Mouse (Mus musculus) heart, adult 11 months (tissue): ENCODE results near the gene Slc38a9.
"Not testable (repeated sequence)": the region's sequence is repeated elsewhere in the genome, so short reads cannot be mapped to it uniquely, and the experiment has no call there.

Experiments used
- DNase-seq: peaks from one replicate; pipeline ENCODE4 v3.0.0; 2022

The Slc38a9 gene

DNA sequence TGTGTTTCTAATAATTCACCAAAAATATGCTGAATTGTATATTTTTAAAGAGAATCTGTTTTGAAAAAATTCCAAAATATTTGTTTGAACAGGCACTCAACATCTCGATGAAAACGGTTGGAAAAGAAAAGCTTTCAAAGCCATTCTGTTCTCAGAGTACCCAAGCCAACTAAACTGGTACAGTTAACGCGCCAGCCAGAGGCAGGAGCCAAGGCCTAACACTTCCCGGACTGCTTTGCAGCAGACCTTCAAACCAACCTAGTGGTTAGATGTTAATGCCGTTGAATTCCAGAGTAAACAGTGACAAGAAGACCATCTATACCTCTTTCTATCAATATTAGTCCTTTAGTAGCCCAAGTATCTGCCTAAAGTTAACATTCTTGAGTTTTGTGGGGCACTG is 23.4 kb downstream of the Slc38a9 start:
- peak; percentile 64 for DNase-seq

DNA sequence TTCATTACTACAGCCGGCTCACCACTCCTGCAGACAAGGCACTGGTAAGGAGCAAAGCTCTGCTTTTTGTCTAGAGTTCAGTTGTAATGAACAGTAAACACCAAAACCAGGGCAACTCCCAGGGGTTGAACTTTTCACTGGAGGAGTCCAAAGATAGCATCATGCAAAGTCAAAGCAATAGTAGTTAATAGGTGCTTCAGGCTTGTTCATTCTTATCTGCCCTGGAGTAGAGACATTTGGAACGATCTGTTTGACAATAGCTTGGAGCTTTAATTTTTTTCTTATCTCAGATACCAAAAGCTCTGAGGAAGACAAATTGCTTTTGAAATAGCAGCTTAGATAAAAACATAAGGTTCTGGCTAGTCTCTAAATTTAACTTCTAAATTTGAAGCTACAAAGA is 25.6 kb downstream of the Slc38a9 start:
- DNase-seq: no peak

DNA sequence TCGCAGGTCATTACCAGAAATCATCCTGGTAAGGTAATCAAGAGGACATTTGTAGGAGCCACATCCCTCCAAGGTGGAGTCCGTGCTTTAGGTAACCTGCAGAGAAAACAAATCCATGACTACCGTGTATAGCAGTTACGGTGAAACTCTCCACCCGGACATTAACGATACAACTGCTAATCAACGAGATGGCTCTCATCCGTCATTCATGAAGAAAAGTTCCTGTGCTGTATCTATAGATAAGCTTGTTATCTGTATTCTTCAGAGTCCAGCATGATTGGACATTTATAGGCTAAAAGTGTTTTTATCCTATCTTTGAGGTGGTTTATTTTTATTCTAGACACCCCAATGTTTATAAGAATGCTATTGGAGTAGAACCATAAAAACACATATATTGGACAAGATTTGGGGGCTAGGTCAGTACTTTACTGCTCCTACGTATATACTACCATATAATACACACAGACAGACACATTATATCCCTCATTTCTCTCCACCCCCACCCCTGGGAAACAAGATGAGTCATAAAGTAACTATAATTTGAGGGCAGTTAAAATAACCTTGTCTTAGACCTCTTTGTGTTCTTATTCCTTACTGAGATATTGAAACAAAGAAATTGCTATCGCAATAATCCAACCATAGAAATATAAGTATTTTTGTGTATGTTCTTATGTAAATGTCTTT is 32.5 kb downstream of the Slc38a9 start:
- no peak for DNase-seq

DNA sequence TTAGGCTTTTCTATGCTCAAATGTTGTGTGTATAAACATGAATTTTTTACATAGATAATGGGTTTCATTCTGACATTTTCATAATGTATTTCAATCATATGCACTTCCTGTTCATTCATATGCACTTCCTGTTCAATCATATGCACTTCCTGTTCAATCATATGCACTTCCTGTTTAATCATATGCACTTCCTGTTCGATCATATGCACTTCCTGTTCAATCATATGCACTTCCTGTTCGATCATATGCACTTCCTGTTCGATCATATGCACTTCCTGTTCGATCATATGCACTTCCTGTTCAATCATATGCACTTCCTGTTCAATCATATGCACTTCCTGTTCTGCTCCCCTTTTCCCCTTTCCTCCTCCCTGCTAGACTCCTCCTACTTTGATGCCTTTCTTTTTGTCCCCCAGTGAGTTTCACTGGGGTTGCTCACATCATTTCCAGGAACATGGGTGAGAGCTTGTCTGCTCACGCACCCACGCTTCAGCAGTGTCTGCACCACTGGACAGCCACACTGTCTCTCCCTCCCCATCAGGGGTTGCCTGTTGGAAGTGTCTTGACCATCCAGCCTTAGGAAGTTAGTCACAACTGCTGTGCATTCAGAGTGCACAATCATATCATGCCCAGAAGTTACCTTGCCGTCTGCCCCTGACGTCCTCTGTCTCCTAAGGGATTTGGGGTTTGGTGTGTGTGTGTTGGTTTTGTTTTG is 35.1 kb downstream of the Slc38a9 start:
- DNase-seq: no peak

- DNase-seq: peak; percentile 91
Observed at GRCm38 (mm10) chr13:112701256-112701655, 40.7 kb downstream of the Slc38a9 start.

GRCm38 (mm10) chr13:112706351-112706750 is 45.8 kb downstream of the Slc38a9 start:
- no peak for DNase-seq

- DNase-seq: no peak
Observed at GRCm38 (mm10) chr13:112720078-112720736, 59.7 kb downstream of the Slc38a9 start.

- DNase-seq: peak; percentile 98
Observed at GRCm38 (mm10) chr13:112721946-112722729, 61.6 kb downstream of the Slc38a9 start.

DNA sequence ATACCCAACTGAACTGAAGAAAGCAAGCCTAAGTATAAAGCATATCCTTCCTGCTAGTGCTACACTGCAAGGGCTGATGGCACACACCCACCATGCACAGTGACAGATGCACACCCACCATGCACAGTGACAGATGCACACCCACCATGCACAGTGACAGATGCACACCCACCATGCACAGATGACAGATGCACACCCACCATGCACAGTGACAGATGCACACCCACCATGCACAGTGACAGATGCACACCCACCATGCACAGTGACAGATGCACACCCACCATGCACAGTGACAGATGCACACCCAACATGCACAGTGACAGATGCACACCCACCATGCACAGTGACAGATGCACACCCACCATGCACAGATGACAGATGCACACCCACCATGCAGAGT is 63.7 kb downstream of the Slc38a9 start:
- DNase-seq: not testable (repeated sequence)

DNA sequence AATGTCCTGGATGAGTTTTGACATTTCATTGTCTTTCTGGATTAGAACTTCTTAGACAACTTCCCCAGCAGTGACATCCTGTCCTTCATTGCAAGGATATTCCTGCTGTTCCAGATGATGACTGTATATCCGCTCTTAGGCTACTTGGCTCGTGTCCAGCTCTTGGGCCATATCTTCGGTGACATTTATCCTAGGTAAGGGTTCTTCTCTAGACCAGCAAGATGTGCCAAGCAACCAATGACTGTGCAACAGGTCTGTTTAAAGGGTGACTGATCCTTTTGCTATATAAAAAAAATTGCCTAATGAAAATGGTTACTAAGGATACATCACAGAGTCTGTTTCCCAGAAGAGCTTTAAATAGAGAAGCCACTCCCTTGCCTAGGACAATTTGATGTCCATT is 65.5 kb downstream of the Slc38a9 start:
- DNase-seq: no peak

DNA sequence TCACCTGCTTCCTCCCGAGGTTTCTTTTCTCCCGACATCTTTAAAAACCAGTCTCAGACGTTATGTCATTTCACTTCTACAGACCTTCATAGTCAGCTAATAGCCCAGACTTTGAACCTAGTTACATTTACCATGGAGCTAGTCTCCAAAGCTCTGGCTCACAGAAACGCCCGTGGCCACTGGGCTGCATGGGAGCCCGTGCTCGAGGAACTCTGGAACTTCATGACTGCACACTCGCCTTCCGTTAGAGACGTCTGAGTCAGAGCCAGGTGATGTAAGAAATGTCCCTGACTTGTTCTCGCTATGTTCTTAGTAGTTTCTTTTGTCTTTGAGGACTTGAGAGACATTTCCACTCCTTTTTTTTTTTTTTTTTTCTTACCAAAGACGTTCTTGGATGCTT is 72.8 kb downstream of the Slc38a9 start:
- DNase-seq: no peak

GRCm38 (mm10) chr13:112734906-112735713 is 74.6 kb downstream of the Slc38a9 start:
- DNase-seq: peak; percentile 96

DNA sequence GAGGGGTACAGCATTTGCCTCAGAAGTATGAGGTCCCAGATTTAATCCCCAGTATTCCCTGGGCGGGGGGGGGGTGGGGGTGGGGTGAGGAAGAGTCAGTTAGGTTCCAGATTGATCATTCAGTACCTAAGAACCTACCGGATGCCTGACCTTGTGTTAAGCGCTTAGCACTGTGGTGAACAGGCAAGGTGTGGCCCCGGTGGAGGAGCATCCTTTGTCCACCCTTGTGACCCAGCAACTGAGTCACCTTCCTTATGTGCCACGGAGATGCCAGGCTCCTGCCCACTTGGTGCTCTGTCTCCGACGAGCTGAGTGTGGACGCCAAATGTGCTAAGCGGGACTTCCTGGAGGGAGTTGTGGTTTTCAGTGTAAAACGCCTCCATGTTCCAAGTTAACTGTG is 75.9 kb downstream of the Slc38a9 start:
- peak; percentile 67 for DNase-seq

GRCm38 (mm10) chr13:112737110-112737509 is 76.6 kb downstream of the Slc38a9 start:
- DNase-seq: peak; percentile 62

GRCm38 (mm10) chr13:112738005-112738404 is 77.5 kb downstream of the Slc38a9 start:
- peak; percentile 66 for DNase-seq

GRCm38 (mm10) chr13:112740073-112740472 is 79.5 kb downstream of the Slc38a9 start:
- peak; percentile 83 for DNase-seq

GRCm38 (mm10) chr13:112742076-112742830 is 81.7 kb downstream of the Slc38a9 start:
- DNase-seq: peak; percentile 89

DNA sequence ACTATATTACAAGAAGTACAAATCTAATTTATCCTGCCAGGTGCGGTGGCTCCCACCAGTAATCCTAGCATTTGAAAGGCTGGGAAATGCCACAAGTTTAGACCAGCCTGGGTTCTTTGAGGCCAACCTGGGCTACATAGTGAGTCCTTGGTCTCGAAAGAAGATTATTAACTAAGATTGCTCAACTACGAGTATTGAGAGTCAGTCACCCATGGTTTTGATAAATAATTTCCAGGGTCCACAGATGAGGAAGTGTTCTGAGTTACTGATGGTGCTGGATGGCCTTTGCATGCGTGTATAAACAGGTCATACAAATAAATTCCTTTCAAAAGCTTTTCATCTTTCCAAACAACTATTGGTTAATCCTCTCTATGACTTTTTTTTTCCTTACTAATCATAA is 83.1 kb downstream of the Slc38a9 start:
- DNase-seq: peak; percentile 77

DNA sequence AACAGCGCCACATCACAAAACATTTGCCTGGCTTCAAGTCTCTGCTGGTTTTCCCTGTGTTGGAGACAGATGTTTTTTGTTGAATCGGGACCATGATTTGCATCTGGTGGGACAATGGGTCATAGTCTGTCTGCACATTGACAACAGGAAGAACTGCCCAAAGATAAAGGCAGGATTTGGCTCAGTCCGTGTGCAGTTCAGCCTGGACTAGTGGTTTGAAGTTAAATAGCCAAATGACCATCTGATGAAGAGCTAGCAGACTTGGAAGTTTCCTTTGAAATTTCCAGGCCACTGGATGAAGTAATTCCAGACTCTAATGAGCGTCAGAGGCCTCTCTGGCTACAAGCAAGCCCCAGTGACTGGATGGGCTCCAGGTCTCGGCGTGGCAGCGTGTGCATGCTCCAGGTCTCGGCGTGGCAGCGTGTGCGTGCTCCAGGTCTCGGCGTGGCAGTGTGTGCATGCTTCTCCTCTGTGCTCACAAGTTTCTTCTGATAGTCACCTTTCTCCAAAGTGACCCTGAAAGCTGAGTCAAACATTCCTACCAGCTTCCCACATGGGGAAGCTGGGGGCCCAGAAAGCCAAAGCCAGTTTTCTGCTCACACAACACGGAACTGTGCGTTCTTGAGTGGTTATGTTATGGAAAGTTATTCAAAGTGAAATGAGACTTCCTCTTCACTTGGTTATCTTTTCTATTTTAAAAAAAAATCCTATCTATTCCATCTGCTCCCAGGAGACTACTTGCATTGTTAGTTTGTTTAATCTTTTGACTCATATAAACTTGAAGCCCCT is 83.7 kb downstream of the Slc38a9 start:
- DNase-seq: peak; percentile 98

GRCm38 (mm10) chr13:112745936-112746694 is 85.6 kb downstream of the Slc38a9 start:
- DNase-seq: peak; percentile 39
